Comparison of ENCODE assay signal across 8 mouse cellular contexts in the genomic region with DNA sequence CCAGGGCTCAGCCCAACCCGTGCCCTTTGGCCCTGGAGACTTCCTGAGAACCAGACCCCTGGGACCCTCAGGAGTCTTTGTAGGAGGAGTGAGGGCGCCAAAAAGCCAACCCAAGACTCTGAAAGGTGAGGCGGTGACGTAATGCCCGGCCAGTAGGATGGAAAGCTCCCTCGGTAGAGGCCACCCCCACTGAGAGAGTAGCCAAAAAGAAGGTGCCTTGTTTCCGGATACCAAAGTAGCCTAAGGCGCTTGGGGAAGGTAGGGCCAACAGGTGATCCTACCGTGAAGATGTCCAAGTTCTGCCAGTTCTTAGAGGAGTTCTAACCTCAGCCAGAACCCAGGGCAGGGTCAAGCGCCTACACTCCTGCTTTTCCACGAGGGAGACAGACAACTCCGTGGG. TPM values are rescaled to one million over a fixed set of nuclear protein-coding genes. Genes with fewer than 3 reads are reported as not detected.
DNase-seq lines count a peak whose midpoint lies in the region; ATAC-seq and TF ChIP-seq lines count a peak whose summit lies in the region.

No protein-coding gene starts in this region.

- H3K27ac ChIP-seq in limb, embryonic 13.5 days, result no peak overlapping the region
- H3K27ac ChIP-seq in olfactory bulb, adult 2 months (ENCODE audit: insufficient read depth, low read depth, low read length), result no peak overlapping the region

- no peak for TF ChIP-seq CTCF in olfactory bulb, adult 2 months (IDR thresholded peaks at IDR 0.05; ENCODE audit: insufficient read depth, low read depth, low read length)

- H3K4me2 ChIP-seq in limb, embryonic 13.5 days (replicated peaks), result peak overlapping the region; percentile 98

- no peak for ATAC-seq in cerebellum, adult (ENCODE audit: insufficient number of reproducible peaks, low FRiP score, low TSS enrichment)
- peak; percentile 58 for ATAC-seq in erythroblast, adult 5-6 weeks (replicated peaks; ENCODE audit: low FRiP score, poor library complexity, severe bottlenecking)
- no peak for ATAC-seq in limb, embryonic 13.5 days (ENCODE audit: low FRiP score, low read depth)

- 16% methylated on average over 12 of the region's 12 CpGs for WGBS in limb, embryonic 13.5 days
- 53% methylated on average over 12 of the region's 12 CpGs for WGBS in olfactory bulb, adult 2 months

- peaks cover 23% of the 10 kb centered on the region for H3K4me1 ChIP-seq in limb, embryonic 13.5 days
- H3K4me1 ChIP-seq in olfactory bulb, adult 2 months (ENCODE audit: control insufficient read depth, insufficient read depth, low read length), result peaks cover 12% of the 10 kb centered on the region

- DNase-seq in cerebellum, adult 9-11 months, result peak; percentile 31
- DNase-seq in 3T3-L1 (ENCODE audit: low read depth, low spot score), result peak; percentile 49
- DNase-seq in cerebellum, postnatal 25 days, result no peak
- DNase-seq in cerebellum, adult 11 months, result no peak

- TF ChIP-seq POLR2A in olfactory bulb, adult 2 months (IDR thresholded peaks at IDR 0.05; ENCODE audit: insufficient read depth, low read depth, low read length), result no peak

- peak overlapping the region; percentile 88 for H3K9ac ChIP-seq in limb, embryonic 13.5 days

- no peaks in the 10 kb centered on the region for H3K9me3 ChIP-seq in limb, embryonic 13.5 days

- no peaks in the 10 kb centered on the region; the same call in none of the 2 replicates for H3K27me3 ChIP-seq in limb, embryonic 13.5 days

- peaks cover 31% of the 10 kb centered on the region for H3K36me3 ChIP-seq in limb, embryonic 13.5 days

- H3K4me3 ChIP-seq in limb, embryonic 13.5 days, result peak overlapping the region; percentile 82
- H3K4me3 ChIP-seq in olfactory bulb, adult 2 months (ENCODE audit: insufficient read depth, low read depth, low read length), result peak overlapping the region; percentile 66

RNA-seq across cellular contexts. Expression of gene 1700017B05Rik, which starts 1.5 kb away (rescaled TPM):
- total RNA-seq in erythroblast, adult 5-6 weeks (2015; ENCODE audit: low replicate concordance), result 24.5 and 32.9 TPM in 2 replicates
- 15.5 and 16.6 TPM in 2 replicates for total RNA-seq in erythroblast, adult 5-6 weeks (2017; ENCODE audit: low replicate concordance)
- 16.5 and 17.6 TPM in 2 replicates for polyA plus RNA-seq in limb, embryonic 13.5 days (2015; fragmentation: Nextera tagmentation; extraction: Ambion mirVana)
- not detected in 2 replicates for polyA plus RNA-seq in olfactory bulb, adult 2 months (2012; ENCODE audit: insufficient read depth, insufficient read length, low replicate concordance, missing spikeins)

RNA-seq across cellular contexts. Expression of gene Trcg1, which starts 24.6 kb away (rescaled TPM):
- total RNA-seq in erythroblast, adult 5-6 weeks (2015; ENCODE audit: low replicate concordance), result not detected in 2 replicates
- total RNA-seq in erythroblast, adult 5-6 weeks (2017; ENCODE audit: low replicate concordance), result not detected in 2 replicates
- not detected in 2 replicates for polyA plus RNA-seq in limb, embryonic 13.5 days (2015; fragmentation: Nextera tagmentation; extraction: Ambion mirVana)
- polyA plus RNA-seq in olfactory bulb, adult 2 months (2012; ENCODE audit: insufficient read depth, insufficient read length, low replicate concordance, missing spikeins), result not detected in 2 replicates

Comparison
In these comparisons a context has a peak if more than half of its experiments do, and no peak if none do; other contexts are left out.
1. DNase-seq: peak in cerebellum, adult 9-11 months (single experiment) and 3T3-L1 (single experiment); none in cerebellum, postnatal 25 days (0 of 2) and cerebellum, adult 11 months (single experiment).